Mouse (Mus musculus): Measurements from ENCODE around the gene Twf2.

DNA sequence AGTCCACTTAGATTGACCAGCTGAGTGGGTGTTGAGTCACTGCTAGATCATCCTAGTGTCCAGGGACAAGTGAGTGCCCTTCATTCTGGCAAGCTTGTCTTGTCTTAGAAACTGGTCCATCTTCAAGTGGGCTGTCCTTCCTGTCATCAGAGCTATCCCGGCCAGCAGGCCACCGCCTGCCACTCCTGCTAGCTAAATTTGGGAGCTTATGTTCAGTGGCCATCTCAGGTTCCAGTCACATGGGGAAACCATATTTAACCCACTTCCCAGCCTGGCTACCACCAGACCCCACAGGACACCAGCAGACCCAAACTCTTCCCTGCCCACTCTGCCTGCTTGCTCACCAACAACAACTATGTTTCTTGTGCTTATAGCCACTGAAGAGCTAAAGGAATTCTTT, 3.6 kb downstream of the Twf2 start:
- TF ChIP-seq ZNF384 (IDR thresholded peaks at IDR 0.05; ENCODE audit: low read depth, low read length) = no peak
- TF ChIP-seq MAX (IDR thresholded peaks at IDR 0.05; ENCODE audit: low read length) = no peak
- no peak for TF ChIP-seq NELFE (IDR thresholded peaks at IDR 0.05; ENCODE audit: low read depth, low read length)
- no peak for TF ChIP-seq POLR2A (IDR thresholded peaks at IDR 0.05; ENCODE audit: control insufficient read depth in 1 of 2, insufficient read depth in 1 of 2, low read depth in 1 of 2, low read length in 2 of 2, poor library complexity in 1 of 2)
- TF ChIP-seq CTCF (IDR thresholded peaks at IDR 0.05 in 2 of 3, conservative IDR thresholded peaks at IDR 0.05 in 1 of 3; ENCODE audit: control insufficient read depth in 1 of 3, insufficient read depth in 1 of 3, low read depth in 2 of 3, low read length in 3 of 3, poor library complexity in 1 of 3, severe bottlenecking in 1 of 3) = no peak
- no peak for TF ChIP-seq MXI1 (IDR thresholded peaks at IDR 0.05; ENCODE audit: low read depth, low read length)
- TF ChIP-seq JUND (IDR thresholded peaks at IDR 0.05; ENCODE audit: low read depth, low read length) = no peak
- no peak for TF ChIP-seq ZC3H11A (IDR thresholded peaks at IDR 0.05; ENCODE audit: low read depth, low read length)
- no peak for TF ChIP-seq TBP (IDR thresholded peaks at IDR 0.05; ENCODE audit: low read depth, low read length)
- no peak for TF ChIP-seq MEF2A (IDR thresholded peaks at IDR 0.05; ENCODE audit: extremely low read depth, insufficient replicate concordance, low read depth, low read length, poor library complexity, severe bottlenecking)
- TF ChIP-seq TAL1 (IDR thresholded peaks at IDR 0.05; ENCODE audit: low read length) = no peak
- TF ChIP-seq MYC (IDR thresholded peaks at IDR 0.05; ENCODE audit: low read depth, low read length) = no peak

All from MEL (cell line).